Mouse (Mus musculus): ENCODE data around the gene Sec61a2. TPM values are rescaled to one million over a fixed set of nuclear protein-coding genes. Genes with fewer than 3 reads are reported as not detected.

The Sec61a2 gene
- total RNA-seq, 2 experiments from 2014 or later, result 102 to 107 TPM

Other genes starting within 250 kb of the Sec61a2 start
- 100 to 1,000 TPM; 115 to 116 TPM for gene Camk1d, start 180.9 kb downstream of the Sec61a2 start, total RNA-seq (2021)
- 10 to 100 TPM; 23.8 to 25.7 TPM for gene Nudt5, start 50.4 kb downstream of the Sec61a2 start, total RNA-seq (2021)
- 100 to 1,000 TPM; 137 to 140 TPM for gene Cdc123, start 50.3 kb downstream of the Sec61a2 start, total RNA-seq (2021)
- gene Gm13199, start 32.5 kb downstream of the Sec61a2 start, total RNA-seq (2021), result 1 to 10 TPM; 1.4 to 2.5 TPM
- gene Dhtkd1, start 47.4 kb upstream of the Sec61a2 start, total RNA-seq (2021), result 1 to 10 TPM; 5.5 to 9.7 TPM
- 10 to 100 TPM; 32.2 to 38.0 TPM for gene Upf2, start 56.0 kb upstream of the Sec61a2 start, total RNA-seq (2021)
- 1 to 10 TPM; 3.0 to 3.5 TPM for gene Proser2, start 234.8 kb upstream of the Sec61a2 start, total RNA-seq (2021)